Comparison of ENCODE assay signal across 8 mouse cellular contexts in the genomic region with DNA sequence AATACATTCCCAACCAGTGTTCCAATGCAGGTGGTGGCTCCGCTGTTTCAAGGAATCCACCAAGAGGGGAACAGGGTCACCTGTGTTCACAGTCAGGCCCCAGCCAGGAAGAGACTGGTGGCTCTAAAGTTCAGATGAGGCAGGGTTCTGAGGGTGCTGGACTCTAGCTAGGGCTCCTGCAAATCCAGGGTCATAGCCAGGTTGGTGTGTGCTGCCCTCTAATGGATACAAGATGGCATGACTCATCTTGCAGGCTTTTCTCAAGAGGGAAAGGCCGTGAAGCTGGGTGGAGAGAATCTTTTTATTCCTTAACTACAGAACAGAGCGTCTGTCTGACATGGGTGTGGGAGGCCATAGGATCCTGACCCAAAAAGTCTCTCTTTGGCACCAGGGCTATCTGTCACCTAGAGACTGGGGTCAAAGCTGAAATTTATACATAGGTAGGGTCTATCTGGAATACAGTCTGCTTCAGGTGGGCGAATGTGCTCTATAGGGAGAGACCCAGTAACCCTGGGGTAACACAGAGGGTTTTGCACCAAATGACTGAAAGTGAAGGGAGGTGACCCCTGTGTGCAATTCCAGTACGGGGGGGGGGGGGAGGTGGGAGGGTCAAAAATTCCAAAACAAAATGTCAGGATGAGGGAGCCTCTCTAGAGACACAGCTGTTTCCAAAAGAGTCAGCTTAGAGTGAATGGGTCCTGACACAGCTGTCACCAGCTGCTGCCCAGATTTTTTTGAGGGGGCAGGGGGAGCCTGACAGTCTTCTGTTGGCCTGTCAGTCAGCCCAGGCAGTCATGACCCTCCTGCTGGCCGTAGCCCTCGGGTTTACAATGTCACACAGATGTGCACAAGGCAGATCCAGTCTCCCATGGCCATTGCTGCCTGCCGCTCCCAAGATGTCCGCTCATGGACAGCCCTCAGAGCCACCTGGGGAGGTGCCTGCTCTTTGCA. TPM values are rescaled to one million over a fixed set of nuclear protein-coding genes. Genes with fewer than 3 reads are reported as not detected.
DNase-seq lines count a peak whose midpoint lies in the region; ATAC-seq and TF ChIP-seq lines count a peak whose summit lies in the region.

No protein-coding gene starts in this region.

- peak; percentile 62 to 68; a peak in 2 of 4 replicates for ATAC-seq in hematopoietic stem cell, adult 5-6 weeks (replicated peaks in 1 of 2; ENCODE audit: insufficient read depth in 1 of 2, low FRiP score in 2 of 2, low TSS enrichment in 1 of 2, low read depth in 1 of 2, poor library complexity in 2 of 2, severe bottlenecking in 2 of 2)

- intact Hi-C loops in left cerebral cortex, adult 2 months (cut with DNase I) = loop anchor here (2.0 kb wide), 1 partner anchor 71 kb away; no protein-coding TSS in a partner anchor

- DNase-seq in left cerebral cortex, adult 2 months (ENCODE audit: extremely low spot score in 1 of 2, low spot score in 2 of 2) = no peak
- no peak for DNase-seq in left cerebral cortex, adult 8-10 months (ENCODE audit: low spot score in 2 of 2)
- DNase-seq in Muller cell, postnatal 12 days (ENCODE audit: inconsistent ontology term) = peak; percentile 14
- peak; percentile 59 to 67 for DNase-seq in cerebellum, postnatal 10 days
- DNase-seq in lung, adult 18-20 months = peak; percentile 7 to 17
- peak; percentile 25 for DNase-seq in retina, postnatal 7 days (ENCODE audit: low read depth, low spot score)
- no peak for DNase-seq in ovary, postnatal 10 days (ENCODE audit: low spot score)

- TF ChIP-seq CTCF in left cerebral cortex, adult 2 months (IDR thresholded peaks at IDR 0.05) = peak; percentile 65

- no peak overlapping the region for H3K27ac ChIP-seq in left cerebral cortex, adult 2 months

- H3K4me3 ChIP-seq in left cerebral cortex, adult 2 months = no peak overlapping the region

RNA-seq across cellular contexts. Expression of a gene that starts 44.2 kb away (rescaled TPM):
- not detected for total RNA-seq in left cerebral cortex, adult 2 months (2021)
- total RNA-seq in left cerebral cortex, adult 8-10 months (2022) = not detected
- not detected in 2 replicates for total RNA-seq in hematopoietic stem cell, adult 5-6 weeks (2017)

Comparison
In these comparisons a context has a peak if more than half of its experiments do, and no peak if none do; other contexts are left out.
1. DNase-seq: peak in Muller cell, postnatal 12 days (single experiment), cerebellum, postnatal 10 days (2 of 2), lung, adult 18-20 months (2 of 2) and retina, postnatal 7 days (single experiment); none in left cerebral cortex, adult 2 months (0 of 2), left cerebral cortex, adult 8-10 months (0 of 2) and ovary, postnatal 10 days (single experiment).